Comparison of ENCODE assay signal across 9 mouse cellular contexts in the genomic region with DNA sequence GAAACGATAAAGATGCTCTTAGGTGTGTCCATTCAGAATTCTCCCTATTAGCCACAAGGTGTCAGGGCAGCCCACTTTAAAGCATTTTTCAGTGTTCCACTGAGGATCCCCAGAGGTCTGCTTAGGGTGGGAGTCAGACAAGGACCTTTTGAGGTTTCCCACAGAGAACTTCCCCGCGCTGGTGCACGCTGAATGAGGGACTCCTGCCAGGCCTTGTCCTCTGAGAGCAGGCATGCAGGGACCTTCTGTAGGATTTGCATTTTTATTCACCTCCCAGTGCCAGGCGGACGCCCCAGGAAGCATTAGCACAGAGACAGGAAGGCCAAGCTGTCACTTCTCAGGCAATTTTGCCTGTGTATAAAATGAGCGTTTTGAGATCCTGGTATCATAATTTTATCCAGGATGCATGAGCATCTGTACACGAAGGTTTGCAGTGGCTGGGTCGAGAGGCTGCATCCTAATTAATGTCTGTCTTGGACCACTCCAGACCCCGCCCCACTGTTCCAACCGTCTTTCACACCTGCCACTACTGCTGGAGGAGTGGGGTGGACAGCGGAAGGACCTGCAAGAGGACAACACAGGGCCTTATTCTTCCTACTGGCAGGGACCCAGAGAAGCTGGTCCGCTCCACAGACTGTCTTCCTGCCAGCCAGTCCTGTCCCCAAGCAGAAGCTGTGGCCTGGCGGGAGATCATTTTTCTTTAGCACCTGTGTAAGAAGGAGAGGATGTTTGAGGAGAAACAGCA. TPM values are rescaled to one million over a fixed set of nuclear protein-coding genes. Genes with fewer than 3 reads are reported as not detected.
DNase-seq lines count a peak whose midpoint lies in the region; ATAC-seq and TF ChIP-seq lines count a peak whose summit lies in the region.
"Had no signal": no experiment of that assay in that cellular context is flagged by ENCODE, and none has a peak within 500 bp of the region (broad histone marks: within the 10 kb centered on the region; RNA-seq: fewer than 3 reads in every experiment).

No protein-coding gene starts in this region.

- no peak overlapping the region for H3K4me3 ChIP-seq in forebrain, postnatal 0 days (ENCODE audit: low read depth, low read length)
- H3K4me3 ChIP-seq in midbrain, embryonic 10.5 days: no peak overlapping the region
- no peak overlapping the region for H3K4me3 ChIP-seq in lung, postnatal 0 days (ENCODE audit: low read depth, low read length)
- H3K4me3 ChIP-seq in kidney, embryonic 16.5 days (ENCODE audit: low read length): no peak overlapping the region
- H3K4me3 ChIP-seq: limb, embryonic 13.5 days had no signal

- H3K4me1 ChIP-seq in forebrain, postnatal 0 days (ENCODE audit: insufficient read depth): peaks cover 7% of the 10 kb centered on the region; the same call in 1 of the 2 replicates
- H3K4me1 ChIP-seq in midbrain, embryonic 10.5 days: peaks cover 16% of the 10 kb centered on the region
- no peaks in the 10 kb centered on the region for H3K4me1 ChIP-seq in lung, postnatal 0 days (ENCODE audit: insufficient read depth, low read depth, low read length)
- H3K4me1 ChIP-seq in kidney, embryonic 16.5 days (ENCODE audit: insufficient read depth, low read length): no peaks in the 10 kb centered on the region
- H3K4me1 ChIP-seq: limb, embryonic 13.5 days had no signal

- DNase-seq in Muller cell, postnatal 12 days (ENCODE audit: inconsistent ontology term): peak; percentile 20
- DNase-seq in forebrain, postnatal 0 days: peak; percentile 63
- DNase-seq in midbrain, embryonic 10.5 days (ENCODE audit: low spot score): no peak
- no peak for DNase-seq in adrenal gland, postnatal 36 days
- no peak for DNase-seq in lung, postnatal 0 days (ENCODE audit: low spot score)
- DNase-seq in spleen, postnatal 4 days (ENCODE audit: low spot score in 2 of 2): no peak

- H3K4me2 ChIP-seq in forebrain, postnatal 0 days (ENCODE audit: low read depth): no peak overlapping the region
- no peak overlapping the region for H3K4me2 ChIP-seq in lung, postnatal 0 days (replicated peaks; ENCODE audit: low read depth, low read length)
- no peak overlapping the region for H3K4me2 ChIP-seq in kidney, embryonic 16.5 days (replicated peaks; ENCODE audit: low read depth, low read length)
- H3K4me2 ChIP-seq: limb, embryonic 13.5 days had no signal

- TF ChIP-seq CTCF in forebrain, postnatal 0 days (IDR thresholded peaks at IDR 0.05; ENCODE audit: low read depth): peak; percentile 67
- TF ChIP-seq CTCF in lung, postnatal 0 days (IDR thresholded peaks at IDR 0.05): no peak

- TF ChIP-seq EP300 in lung, postnatal 0 days (IDR thresholded peaks at IDR 0.05): no peak

- ATAC-seq in cerebellum, adult (ENCODE audit: insufficient number of reproducible peaks, low FRiP score, low TSS enrichment): peak; percentile 59
- peak; percentile 80 for ATAC-seq in forebrain, postnatal 0 days
- no peak for ATAC-seq in lung, postnatal 0 days
- ATAC-seq in kidney, embryonic 16.5 days (ENCODE audit: low FRiP score, low TSS enrichment): no peak

- no peak overlapping the region for H3K27ac ChIP-seq in forebrain, postnatal 0 days (ENCODE audit: low read depth, low read length)
- H3K27ac ChIP-seq in midbrain, embryonic 10.5 days (replicated peaks): peak overlapping the region; percentile 38; the same call in 1 of the 2 replicates
- no peak overlapping the region for H3K27ac ChIP-seq in lung, postnatal 0 days (ENCODE audit: low read length)
- H3K27ac ChIP-seq in kidney, embryonic 16.5 days (ENCODE audit: low read length): no peak overlapping the region
- H3K27ac ChIP-seq: limb, embryonic 13.5 days had no signal

- H3K9ac ChIP-seq in forebrain, postnatal 0 days: no peak overlapping the region
- H3K9ac ChIP-seq in lung, postnatal 0 days (replicated peaks; ENCODE audit: low read depth): no peak overlapping the region
- no peak overlapping the region for H3K9ac ChIP-seq in kidney, embryonic 16.5 days (replicated peaks; ENCODE audit: low read length)
- H3K9ac ChIP-seq: limb, embryonic 13.5 days had no signal

- no peaks in the 10 kb centered on the region for H3K27me3 ChIP-seq in forebrain, postnatal 0 days (ENCODE audit: insufficient read depth, low read length)
- H3K27me3 ChIP-seq in midbrain, embryonic 10.5 days (ENCODE audit: low read depth, poor library complexity, severe bottlenecking): no peaks in the 10 kb centered on the region
- no peaks in the 10 kb centered on the region for H3K27me3 ChIP-seq in lung, postnatal 0 days (replicated peaks; ENCODE audit: insufficient read depth, low read length)
- 0 out of 2 replicates have a peak, but pooled peaks cover 4% of the 10 kb centered on the region for H3K27me3 ChIP-seq in kidney, embryonic 16.5 days (ENCODE audit: insufficient read depth, low read length)

- no peaks in the 10 kb centered on the region for H3K9me3 ChIP-seq in forebrain, postnatal 0 days (ENCODE audit: low read length)
- no peaks in the 10 kb centered on the region; the same call in 1 of the 2 replicates for H3K9me3 ChIP-seq in midbrain, embryonic 10.5 days (replicated peaks)
- no peaks in the 10 kb centered on the region for H3K9me3 ChIP-seq in lung, postnatal 0 days (ENCODE audit: low read length)
- no peaks in the 10 kb centered on the region for H3K9me3 ChIP-seq in kidney, embryonic 16.5 days (ENCODE audit: low read length)
- H3K9me3 ChIP-seq: limb, embryonic 13.5 days had no signal

- WGBS in forebrain, postnatal 0 days: 16% methylated on average over 14 of the region's 14 CpGs
- WGBS in midbrain, embryonic 10.5 days: 32% methylated on average over 14 of the region's 14 CpGs
- WGBS in lung, postnatal 0 days: 31% methylated on average over 14 of the region's 14 CpGs
- 43% methylated on average over 14 of the region's 14 CpGs for WGBS in kidney, embryonic 16.5 days

- no peaks in the 10 kb centered on the region for H3K36me3 ChIP-seq in forebrain, postnatal 0 days (ENCODE audit: insufficient read depth)
- no peaks in the 10 kb centered on the region for H3K36me3 ChIP-seq in midbrain, embryonic 10.5 days
- H3K36me3 ChIP-seq in lung, postnatal 0 days (ENCODE audit: insufficient read depth, low read length): no peaks in the 10 kb centered on the region
- no peaks in the 10 kb centered on the region for H3K36me3 ChIP-seq in kidney, embryonic 16.5 days (ENCODE audit: insufficient read depth, low read length)
- H3K36me3 ChIP-seq: limb, embryonic 13.5 days had no signal

RNA-seq across cellular contexts. Expression of a gene that starts 35.2 kb away (rescaled TPM):
- total RNA-seq in forebrain, postnatal 0 days (2014; rRNA removed): 2.3 and 3.2 TPM in 2 replicates
- 1.8 and 2.6 TPM in 2 replicates for polyA plus RNA-seq in forebrain, postnatal 0 days (2015; fragmentation: Nextera tagmentation; extraction: Ambion mirVana)
- polyA plus RNA-seq in midbrain, embryonic 10.5 days (2016; fragmentation: Nextera tagmentation; extraction: Ambion mirVana): 3.5 and 3.9 TPM in 2 replicates
- 1 to 10 TPM; 1.4 to 2.2 TPM for total RNA-seq in adrenal gland, postnatal 36 days (2021)
- 2.7 and 2.8 TPM in 2 replicates for polyA plus RNA-seq in lung, postnatal 0 days (2015; fragmentation: Nextera tagmentation; extraction: Ambion mirVana)
- polyA plus RNA-seq in kidney, embryonic 16.5 days (2015; fragmentation: Nextera tagmentation; extraction: Ambion mirVana): 2.3 and 2.6 TPM in 2 replicates

Comparison
In these comparisons a context has a peak if more than half of its experiments do, and no peak if none do; other contexts are left out.
1. DNase-seq: peak in Muller cell, postnatal 12 days (single experiment) and forebrain, postnatal 0 days (single experiment); none in midbrain, embryonic 10.5 days (single experiment), adrenal gland, postnatal 36 days (0 of 2), lung, postnatal 0 days (single experiment) and spleen, postnatal 4 days (0 of 2).
2. ATAC-seq: peak in cerebellum, adult (single experiment) and forebrain, postnatal 0 days (single experiment); none in lung, postnatal 0 days (single experiment) and kidney, embryonic 16.5 days (single experiment).